Mouse (Mus musculus): ENCODE measurements around the gene Itgb7. TPM values are rescaled to one million over a fixed set of nuclear protein-coding genes. Genes with fewer than 3 reads are reported as not detected.

Itgb7 gene
- polyA plus RNA-seq, 1 experiment from 2014 or later = 5.8 TPM

GRCm38 (mm10) chr15:102204674-102205505 is 26.9 kb downstream of the Itgb7 start, which contains the start of gene Csad:
Gene Csad (minus strand): TSS chr15:102204724.
- no peak for ATAC-seq (ENCODE audit: insufficient number of reproducible peaks, low FRiP score, low TSS enrichment, low read depth)
- H3K27ac ChIP-seq (replicated peaks) = peak within 1 kb of the TSS; percentile 100
- H3K4me1 ChIP-seq = peaks cover 40% of the 10 kb centered on the region
- no peaks in the 10 kb centered on the region for H3K9me3 ChIP-seq (replicated peaks)
- H3K9ac ChIP-seq = peak within 1 kb of the TSS; percentile 95
- H3K36me3 ChIP-seq = peaks cover 46% of the 10 kb centered on the region
- no peaks in the 10 kb centered on the region for H3K27me3 ChIP-seq
- peak within 1 kb of the TSS; percentile 86 for H3K4me3 ChIP-seq (replicated peaks)
- WGBS = 36% methylated on average over 19 of the region's 19 CpGs
- peak within 1 kb of the TSS; percentile 64 for H3K4me2 ChIP-seq (replicated peaks)

GRCm38 (mm10) chr15:102203835-102204381 is 27.8 kb downstream of the Itgb7 start:
- Histone ChIP-seq H3K27ac (replicated peaks) (peak overlapping the region; percentile 100), H3K27me3 (no peaks in the 10 kb centered on the region), H3K4me3 (replicated peaks) (peak overlapping the region; percentile 86), H3K4me1 (peaks cover 40% of the 10 kb centered on the region), H3K36me3 (peaks cover 37% of the 10 kb centered on the region), H3K9me3 (replicated peaks) (no peaks in the 10 kb centered on the region), H3K9ac (peak overlapping the region; percentile 95), H3K4me2 (replicated peaks) (peak overlapping the region; percentile 64)
- under 1% methylated on average over 36 of the region's 72 CpGs for WGBS
- ATAC-seq (ENCODE audit: insufficient number of reproducible peaks, low FRiP score, low TSS enrichment, low read depth) = peak; percentile 63

- Histone ChIP-seq H3K4me3 (replicated peaks) (peak within 1 kb of the TSS; percentile 86), H3K4me2 (replicated peaks) (peak within 1 kb of the TSS; percentile 64), H3K4me1 (peaks cover 40% of the 10 kb centered on the region), H3K27ac (replicated peaks) (peak within 1 kb of the TSS; percentile 100), H3K36me3 (peaks cover 30% of the 10 kb centered on the region), H3K27me3 (no peaks in the 10 kb centered on the region), H3K9me3 (replicated peaks) (no peaks in the 10 kb centered on the region), H3K9ac (peak within 1 kb of the TSS; percentile 95)
- ATAC-seq (ENCODE audit: insufficient number of reproducible peaks, low FRiP score, low TSS enrichment, low read depth) = peak; percentile 98
- under 1% methylated on average over 57 of the region's 68 CpGs for WGBS
Observed at GRCm38 (mm10) chr15:102202971-102203834, 28.5 kb downstream of the Itgb7 start, which contains the start of gene Zfp740. Gene Zfp740 (plus strand): TSS chr15:102203249.

GRCm38 (mm10) chr15:102198841-102199240 is 32.9 kb downstream of the Itgb7 start:
- Histone ChIP-seq H3K4me2 (replicated peaks) (no peak overlapping the region), H3K9ac (no peak overlapping the region), H3K36me3 (peaks cover 10% of the 10 kb centered on the region; the same call in 1 of the 2 replicates), H3K4me1 (peaks cover 8% of the 10 kb centered on the region), H3K9me3 (replicated peaks) (no peaks in the 10 kb centered on the region), H3K27me3 (no peaks in the 10 kb centered on the region), H3K4me3 (replicated peaks) (no peak overlapping the region), H3K27ac (replicated peaks) (no peak overlapping the region)
- 51% methylated on average over 4 of the region's 4 CpGs for WGBS
- no peak for ATAC-seq (ENCODE audit: insufficient number of reproducible peaks, low FRiP score, low TSS enrichment, low read depth)

GRCm38 (mm10) chr15:102195373-102195772 is 36.4 kb downstream of the Itgb7 start:
- Histone ChIP-seq H3K4me2 (replicated peaks) (no peak overlapping the region), H3K9me3 (replicated peaks) (no peaks in the 10 kb centered on the region), H3K4me3 (replicated peaks) (no peak overlapping the region), H3K9ac (no peak overlapping the region), H3K4me1 (0 out of 2 replicates have a peak, but pooled peaks cover 3% of the 10 kb centered on the region), H3K27ac (replicated peaks) (no peak overlapping the region), H3K36me3 (0 out of 2 replicates have a peak, but pooled peaks cover 5% of the 10 kb centered on the region), H3K27me3 (no peaks in the 10 kb centered on the region)
- WGBS = 69% methylated on average over 4 of the region's 4 CpGs
- ATAC-seq (ENCODE audit: insufficient number of reproducible peaks, low FRiP score, low TSS enrichment, low read depth) = no peak

- H3K4me2 ChIP-seq (replicated peaks) = no peak overlapping the region
- no peak overlapping the region for H3K4me3 ChIP-seq (replicated peaks)
- H3K27me3 ChIP-seq = no peaks in the 10 kb centered on the region
- WGBS = 80% methylated on average over 4 of the region's 4 CpGs
- no peaks in the 10 kb centered on the region for H3K9me3 ChIP-seq (replicated peaks)
- H3K36me3 ChIP-seq = 0 out of 2 replicates have a peak, but pooled peaks cover 5% of the 10 kb centered on the region
- H3K4me1 ChIP-seq = 0 out of 2 replicates have a peak, but pooled peaks cover 3% of the 10 kb centered on the region
- H3K9ac ChIP-seq = no peak overlapping the region
- H3K27ac ChIP-seq (replicated peaks) = no peak overlapping the region
- no peak for ATAC-seq (ENCODE audit: insufficient number of reproducible peaks, low FRiP score, low TSS enrichment, low read depth)
Observed at GRCm38 (mm10) chr15:102194439-102194838, 37.3 kb downstream of the Itgb7 start.

GRCm38 (mm10) chr15:102193652-102194051 is 38.1 kb downstream of the Itgb7 start:
- 62% methylated on average over 4 of the region's 4 CpGs for WGBS
- ATAC-seq (ENCODE audit: insufficient number of reproducible peaks, low FRiP score, low TSS enrichment, low read depth) = no peak

GRCm38 (mm10) chr15:102192820-102193386 is 38.8 kb downstream of the Itgb7 start:
- H3K4me3 ChIP-seq (replicated peaks) = no peak overlapping the region
- no peak overlapping the region for H3K9ac ChIP-seq
- H3K4me2 ChIP-seq (replicated peaks) = no peak overlapping the region
- 0 out of 2 replicates have a peak, but pooled peaks cover 3% of the 10 kb centered on the region for H3K4me1 ChIP-seq
- WGBS = 46% methylated on average over 5 of the region's 5 CpGs
- H3K27ac ChIP-seq (replicated peaks) = 0 out of 2 replicates have a peak overlapping the region, but pooled peaks have one; percentile 28
- peaks cover 8% of the 10 kb centered on the region; the same call in 1 of the 2 replicates for H3K36me3 ChIP-seq
- no peaks in the 10 kb centered on the region for H3K27me3 ChIP-seq
- ATAC-seq (ENCODE audit: insufficient number of reproducible peaks, low FRiP score, low TSS enrichment, low read depth) = no peak
- H3K9me3 ChIP-seq (replicated peaks) = no peaks in the 10 kb centered on the region

More at GRCm38 (mm10) chr15:102193652-102194051, 38.1 kb downstream of the Itgb7 start:
- Histone ChIP-seq H3K9me3 (replicated peaks) (no peaks in the 10 kb centered on the region), H3K27me3 (no peaks in the 10 kb centered on the region), H3K27ac (replicated peaks) (no peak overlapping the region), H3K36me3 (0 out of 2 replicates have a peak, but pooled peaks cover 5% of the 10 kb centered on the region), H3K9ac (no peak overlapping the region), H3K4me3 (replicated peaks) (no peak overlapping the region), H3K4me2 (replicated peaks) (no peak overlapping the region), H3K4me1 (0 out of 2 replicates have a peak, but pooled peaks cover 3% of the 10 kb centered on the region)

- H3K36me3 ChIP-seq = peaks cover 12% of the 10 kb centered on the region; the same call in 1 of the 2 replicates
- H3K27ac ChIP-seq (replicated peaks) = no peak overlapping the region
- H3K9ac ChIP-seq = no peak overlapping the region
- H3K27me3 ChIP-seq = no peaks in the 10 kb centered on the region
- H3K4me2 ChIP-seq (replicated peaks) = no peak overlapping the region
- H3K4me3 ChIP-seq (replicated peaks) = no peak overlapping the region
- H3K9me3 ChIP-seq (replicated peaks) = no peaks in the 10 kb centered on the region
- 63% methylated on average over 7 of the region's 7 CpGs for WGBS
- ATAC-seq (ENCODE audit: insufficient number of reproducible peaks, low FRiP score, low TSS enrichment, low read depth) = no peak
- 0 out of 2 replicates have a peak, but pooled peaks cover 3% of the 10 kb centered on the region for H3K4me1 ChIP-seq
Observed at GRCm38 (mm10) chr15:102192271-102192812, 39.4 kb downstream of the Itgb7 start.

- WGBS = 77% methylated on average over 7 of the region's 7 CpGs
- H3K27ac ChIP-seq (replicated peaks) = no peak overlapping the region
- H3K4me2 ChIP-seq (replicated peaks) = no peak overlapping the region
- no peak overlapping the region for H3K4me3 ChIP-seq (replicated peaks)
- no peak overlapping the region for H3K9ac ChIP-seq
- ATAC-seq (ENCODE audit: insufficient number of reproducible peaks, low FRiP score, low TSS enrichment, low read depth) = no peak
- 0 out of 2 replicates have a peak, but pooled peaks cover 3% of the 10 kb centered on the region for H3K4me1 ChIP-seq
- no peaks in the 10 kb centered on the region for H3K27me3 ChIP-seq
- no peaks in the 10 kb centered on the region for H3K9me3 ChIP-seq (replicated peaks)
- peaks cover 18% of the 10 kb centered on the region; the same call in 1 of the 2 replicates for H3K36me3 ChIP-seq
Observed at GRCm38 (mm10) chr15:102191699-102192098, 40.0 kb downstream of the Itgb7 start.
